Mouse (Mus musculus) forebrain, embryonic 13.5 days (tissue): Measurements from ENCODE around the gene Parp4. TPM values are rescaled to one million over a fixed set of nuclear protein-coding genes. Genes with fewer than 3 reads are reported as not detected.

ENCODE experiments used
- ATAC-seq: fragments of 200-750 bp; cut with Nextera tagmentation; 2 replicates; pipeline ENCODE4 v1.8.0; 2017
- H3K27ac ChIP-seq: fragments of 300-500 bp; sonication (generic); 2 replicates; pipeline ENCODE4 v1.5.1; 2015; ENCODE audit warnings: inconsistent platforms, mild to moderate bottlenecking, moderate library complexity
- H3K27me3 ChIP-seq: fragments of 300-500 bp; sonication (generic); 2 replicates; pipeline ENCODE4 v1.6.1; 2015; ENCODE audit warnings: mild to moderate bottlenecking, inconsistent platforms
- H3K36me3 ChIP-seq: fragments of 300-500 bp; sonication (generic); 2 replicates; pipeline ENCODE4 v1.6.1; 2015; ENCODE audit warnings: mild to moderate bottlenecking, inconsistent platforms; ENCODE audit not compliant: poor library complexity, severe bottlenecking
- H3K4me1 ChIP-seq: fragments of 300-500 bp; sonication (generic); 2 replicates; pipeline ENCODE4 v1.6.1; 2015; ENCODE audit warnings: inconsistent platforms
- H3K4me2 ChIP-seq: fragments of 300-500 bp; sonication (generic); 2 replicates; pipeline ENCODE4 v1.6.1; 2015; ENCODE audit warnings: inconsistent platforms, mild to moderate bottlenecking, moderate library complexity
- H3K4me3 ChIP-seq: fragments of 300-500 bp; sonication (generic); 2 replicates; pipeline ENCODE4 v1.5.1; 2015; ENCODE audit warnings: mild to moderate bottlenecking, inconsistent platforms
- H3K9ac ChIP-seq: fragments of 300-500 bp; sonication (generic); 2 replicates; pipeline ENCODE4 v1.6.1; 2015; ENCODE audit warnings: mild to moderate bottlenecking, inconsistent platforms
- H3K9me3 ChIP-seq: fragments of 300-500 bp; sonication (generic); replicated peaks from 2 replicates; pipeline ENCODE4 v1.6.1; 2016; ENCODE audit warnings: inconsistent platforms
- WGBS: fragments of 180-500 bp; shearing (Covaris S2); methylation state at CpG from one replicate; pipeline ENCODE4 v1.1.7; 2015; 5-methylcytosine and 5-hydroxymethylcytosine counted together
- polyA plus RNA-seq: library from polyadenylated mRNA; unstranded; fragments of >200 nt; fragmentation: Nextera tagmentation; extraction: Ambion mirVana; gene quantifications from 2 replicates; pipeline ENCODE4 v1.2.1, GENCODE M21; 2015

Gene Parp4
- polyA plus RNA-seq, result 0.85 and 1.2 TPM in 2 replicates

- H3K9ac ChIP-seq, result peak within 1 kb of the TSS; percentile 64
- peak within 1 kb of the TSS; percentile 45 for H3K4me3 ChIP-seq
- no peak for ATAC-seq
- H3K4me1 ChIP-seq, result peaks cover 17% of the 10 kb centered on the region
- no peaks in the 10 kb centered on the region for H3K9me3 ChIP-seq
- no peaks in the 10 kb centered on the region for H3K36me3 ChIP-seq
- H3K27me3 ChIP-seq, result no peaks in the 10 kb centered on the region; the same call in 1 of the 2 replicates
- no peak within 1 kb of the TSS for H3K27ac ChIP-seq
- 1% methylated on average over 24 of the region's 24 CpGs for WGBS
- H3K4me2 ChIP-seq, result peak within 1 kb of the TSS; percentile 70
Measured at GRCm38 (mm10) chr14:56575416-56575815, at the start of gene Parp4, which contains the start of gene Cenpj. Parp4 (plus strand) TSS chr14:56575619. Cenpj (minus strand) TSS chr14:56575425.

- H3K4me1 ChIP-seq, result no peaks in the 10 kb centered on the region
- 81% methylated on average over 2 of the region's 2 CpGs for WGBS
Measured at GRCm38 (mm10) chr14:56530788-56531187, 44.6 kb upstream of the Parp4 start.

GRCm38 (mm10) chr14:56544946-56545345 lies 30.5 kb upstream of the Parp4 start:
- 97% methylated on average over 1 of the region's 1 CpGs for WGBS
- Histone ChIP-seq H3K4me3 (no peak overlapping the region), H3K36me3 (peaks cover 38% of the 10 kb centered on the region), H3K9me3 (no peaks in the 10 kb centered on the region), H3K9ac (no peak overlapping the region), H3K4me2 (no peak overlapping the region), H3K27ac (no peak overlapping the region), H3K27me3 (no peaks in the 10 kb centered on the region), H3K4me1 (no peaks in the 10 kb centered on the region)
- no peak for ATAC-seq

More at GRCm38 (mm10) chr14:56530788-56531187, 44.6 kb upstream of the Parp4 start:
- ATAC-seq, result no peak
- Histone ChIP-seq H3K4me2 (no peak overlapping the region), H3K9me3 (no peaks in the 10 kb centered on the region), H3K27me3 (no peaks in the 10 kb centered on the region), H3K9ac (no peak overlapping the region), H3K27ac (no peak overlapping the region), H3K4me3 (no peak overlapping the region), H3K36me3 (peaks cover 75% of the 10 kb centered on the region)

GRCm38 (mm10) chr14:56545491-56545890 lies 29.9 kb upstream of the Parp4 start:
- ATAC-seq, result no peak
- H3K4me1 ChIP-seq, result no peaks in the 10 kb centered on the region
- no peak overlapping the region for H3K4me3 ChIP-seq
- H3K9me3 ChIP-seq, result no peaks in the 10 kb centered on the region
- 94% methylated on average over 4 of the region's 4 CpGs for WGBS
- no peak overlapping the region for H3K9ac ChIP-seq
- no peak overlapping the region for H3K4me2 ChIP-seq
- peaks cover 41% of the 10 kb centered on the region for H3K36me3 ChIP-seq
- H3K27ac ChIP-seq, result no peak overlapping the region
- no peaks in the 10 kb centered on the region for H3K27me3 ChIP-seq

GRCm38 (mm10) chr14:56550960-56551359 lies 24.5 kb upstream of the Parp4 start:
- H3K27ac ChIP-seq, result no peak overlapping the region
- peaks cover 62% of the 10 kb centered on the region for H3K36me3 ChIP-seq
- ATAC-seq, result no peak
- no peaks in the 10 kb centered on the region for H3K27me3 ChIP-seq
- no peak overlapping the region for H3K9ac ChIP-seq
- H3K9me3 ChIP-seq, result no peaks in the 10 kb centered on the region
- WGBS, result 90% methylated on average over 4 of the region's 4 CpGs
- no peaks in the 10 kb centered on the region for H3K4me1 ChIP-seq
- no peak overlapping the region for H3K4me2 ChIP-seq
- no peak overlapping the region for H3K4me3 ChIP-seq

- Histone ChIP-seq H3K4me3 (no peak overlapping the region), H3K4me1 (no peaks in the 10 kb centered on the region), H3K9ac (no peak overlapping the region), H3K27me3 (no peaks in the 10 kb centered on the region), H3K27ac (no peak overlapping the region), H3K36me3 (peaks cover 69% of the 10 kb centered on the region), H3K4me2 (no peak overlapping the region), H3K9me3 (no peaks in the 10 kb centered on the region)
- no peak for ATAC-seq
- 93% methylated on average over 6 of the region's 6 CpGs for WGBS
Measured at GRCm38 (mm10) chr14:56552924-56553323, 22.5 kb upstream of the Parp4 start.

GRCm38 (mm10) chr14:56553331-56553730 lies 22.1 kb upstream of the Parp4 start:
- 95% methylated on average over 7 of the region's 7 CpGs for WGBS
- no peak overlapping the region for H3K4me3 ChIP-seq
- H3K27me3 ChIP-seq, result no peaks in the 10 kb centered on the region
- H3K9me3 ChIP-seq, result no peaks in the 10 kb centered on the region
- no peak overlapping the region for H3K4me2 ChIP-seq
- no peak overlapping the region for H3K27ac ChIP-seq
- no peak for ATAC-seq
- no peaks in the 10 kb centered on the region for H3K4me1 ChIP-seq
- H3K36me3 ChIP-seq, result peaks cover 69% of the 10 kb centered on the region
- H3K9ac ChIP-seq, result no peak overlapping the region

GRCm38 (mm10) chr14:56554716-56555115 lies 20.7 kb upstream of the Parp4 start:
- peaks cover 69% of the 10 kb centered on the region for H3K36me3 ChIP-seq
- H3K9ac ChIP-seq, result no peak overlapping the region
- H3K27me3 ChIP-seq, result no peaks in the 10 kb centered on the region
- ATAC-seq, result no peak
- H3K27ac ChIP-seq, result no peak overlapping the region
- no peaks in the 10 kb centered on the region for H3K4me1 ChIP-seq
- no peaks in the 10 kb centered on the region for H3K9me3 ChIP-seq
- H3K4me2 ChIP-seq, result no peak overlapping the region
- no peak overlapping the region for H3K4me3 ChIP-seq
- WGBS, result 97% methylated on average over 2 of the region's 2 CpGs

GRCm38 (mm10) chr14:56559134-56559533 lies 16.3 kb upstream of the Parp4 start:
- Histone ChIP-seq H3K27me3 (no peaks in the 10 kb centered on the region), H3K27ac (no peak overlapping the region), H3K9me3 (no peaks in the 10 kb centered on the region), H3K36me3 (peaks cover 56% of the 10 kb centered on the region), H3K9ac (no peak overlapping the region), H3K4me1 (no peaks in the 10 kb centered on the region), H3K4me2 (no peak overlapping the region), H3K4me3 (no peak overlapping the region)
- ATAC-seq, result no peak
- WGBS, result 96% methylated on average over 3 of the region's 3 CpGs

GRCm38 (mm10) chr14:56567476-56567875 lies 7.9 kb upstream of the Parp4 start:
- H3K27ac ChIP-seq, result no peak overlapping the region
- no peak overlapping the region for H3K4me3 ChIP-seq
- H3K9ac ChIP-seq, result no peak overlapping the region
- H3K9me3 ChIP-seq, result no peaks in the 10 kb centered on the region
- H3K4me1 ChIP-seq, result peaks cover 18% of the 10 kb centered on the region
- H3K4me2 ChIP-seq, result no peak overlapping the region
- whole genome bisulfite sequencing, result 82% methylated on average over 7 of the region's 7 CpGs
- no peaks in the 10 kb centered on the region for H3K27me3 ChIP-seq
- peaks cover 20% of the 10 kb centered on the region for H3K36me3 ChIP-seq
- no peak for ATAC-seq

GRCm38 (mm10) chr14:56569041-56569440 lies 6.4 kb upstream of the Parp4 start:
- WGBS, result 90% methylated on average over 4 of the region's 4 CpGs
- Histone ChIP-seq H3K27ac (no peak overlapping the region), H3K4me1 (peaks cover 19% of the 10 kb centered on the region), H3K4me2 (no peak overlapping the region), H3K27me3 (no peaks in the 10 kb centered on the region), H3K9me3 (no peaks in the 10 kb centered on the region), H3K4me3 (no peak overlapping the region), H3K36me3 (peaks cover 7% of the 10 kb centered on the region), H3K9ac (no peak overlapping the region)
- no peak for ATAC-seq

GRCm38 (mm10) chr14:56571310-56572093 lies 3.9 kb upstream of the Parp4 start:
- Histone ChIP-seq H3K4me3 (peak overlapping the region; percentile 72), H3K27ac (peak overlapping the region; percentile 68), H3K9ac (peak overlapping the region; percentile 72), H3K4me2 (peak overlapping the region; percentile 67), H3K36me3 (no peaks in the 10 kb centered on the region), H3K9me3 (no peaks in the 10 kb centered on the region), H3K27me3 (no peaks in the 10 kb centered on the region; the same call in 1 of the 2 replicates), H3K4me1 (peaks cover 25% of the 10 kb centered on the region)
- ATAC-seq, result peak; percentile 100
- WGBS, result under 1% methylated on average over 59 of the region's 59 CpGs
